Mouse (Mus musculus) spleen, adult 2 months (tissue): ENCODE measurements around the gene Dcpp1. TPM values are rescaled to one million over a fixed set of nuclear protein-coding genes. Genes with fewer than 3 reads are reported as not detected.
"Not testable (repeated sequence)": the region's sequence is repeated elsewhere in the genome, so short reads cannot be mapped to it uniquely, and the experiment has no call there.

ENCODE experiments used
- DNase-seq, 2 experiments: peaks; one replicate each; pipeline versions ENCODE4 v3.0.0 to v3.0.0-alpha.2; 2012 to 2021; ENCODE audit warnings: low spot score in 2 of 2, low read depth in 1 of 2
- H3K27ac ChIP-seq: fragments of 200-500 bp; 2 replicates; pipeline ENCODE4 v1.5.1; 2012; ENCODE audit warnings: low read length, inconsistent platforms; ENCODE audit not compliant: insufficient read depth
- H3K27me3 ChIP-seq: fragments of 200-500 bp; 2 replicates; pipeline ENCODE4 v1.6.1; 2012; ENCODE audit warnings: mild to moderate bottlenecking, moderate library complexity, low read length, inconsistent platforms; ENCODE audit not compliant: control insufficient read depth, insufficient read depth
- H3K36me3 ChIP-seq: fragments of 200-500 bp; 2 replicates; pipeline ENCODE4 v1.6.1; 2012; ENCODE audit warnings: mild to moderate bottlenecking, low read length, inconsistent platforms; ENCODE audit not compliant: control insufficient read depth, insufficient read depth
- H3K4me1 ChIP-seq: fragments of 200-500 bp; 2 replicates; pipeline ENCODE4 v1.6.1; 2011; ENCODE audit warnings: inconsistent platforms; ENCODE audit not compliant: control insufficient read depth, insufficient read depth, insufficient read length
- H3K4me3 ChIP-seq: fragments of 200-500 bp; 2 replicates; pipeline ENCODE4 v1.5.1; 2011; ENCODE audit warnings: mild to moderate bottlenecking, inconsistent platforms; ENCODE audit not compliant: insufficient read depth, insufficient read length; ENCODE audit errors: extremely low read depth
- CTCF ChIP-seq: fragments of 200-500 bp; IDR thresholded peaks from 2 replicates; pipeline ENCODE4 v1.5.1; 2011; ENCODE audit warnings: mild to moderate bottlenecking, inconsistent platforms; ENCODE audit not compliant: insufficient read depth, insufficient read length, insufficient replicate concordance; ENCODE audit errors: extremely low read depth
- POLR2A ChIP-seq: fragments of 200-500 bp; IDR thresholded peaks from 2 replicates; pipeline ENCODE4 v1.6.1; 2011; ENCODE audit warnings: low read depth, low read length, inconsistent platforms
- WGBS: fragments of 180-500 bp; shearing (Covaris S2); methylation state at CpG from one replicate; pipeline ENCODE4 v1.1.7; 2018; 5-methylcytosine and 5-hydroxymethylcytosine counted together
- polyA plus RNA-seq: library from polyadenylated mRNA; depleted of rRNA; stranded (reverse); fragments of >200 nt; gene quantifications from 2 replicates; pipeline ENCODE4 v1.2.3, GENCODE M21; 2012; rRNA removed

The Dcpp1 gene
- polyA plus RNA-seq: not detected in 2 replicates

DNA sequence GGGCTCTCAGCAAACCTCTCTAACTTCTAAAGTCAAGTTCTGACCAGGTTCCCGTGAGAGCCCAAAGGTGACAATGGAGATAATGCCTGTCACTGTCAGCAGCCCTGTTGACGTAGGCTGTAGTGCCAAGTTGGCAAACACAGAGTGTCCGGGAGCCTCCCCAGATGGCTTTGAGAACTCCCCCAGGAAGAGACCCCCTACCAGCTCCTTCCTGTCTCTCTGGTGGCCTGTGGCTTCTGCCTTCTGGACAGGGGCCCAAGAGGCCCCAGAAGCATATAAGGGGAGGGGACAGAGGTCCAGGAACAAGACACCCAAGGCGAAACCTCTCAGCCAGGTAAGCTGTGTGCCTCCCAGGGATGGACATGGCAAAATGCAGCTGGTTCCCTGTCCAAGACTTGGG lies at the start of gene Dcpp1, which contains the start of gene Dcpp2:
Gene Dcpp1, plus strand, starts transcription at position 301 of the 400 bp plus-strand sequence.
Gene Dcpp2, plus strand, starts transcription at position 305 of the 400 bp plus-strand sequence.
- 73% methylated on average over 4 of the region's 4 CpGs for WGBS
- not testable (repeated sequence) for H3K27ac ChIP-seq, H3K4me3 ChIP-seq

GRCm38 (mm10) chr17:23831201-23831600 lies 49.5 kb upstream of the Dcpp1 start:
- H3K4me1 ChIP-seq: no peaks in the 10 kb centered on the region; the same call in 1 of the 2 replicates
- no peak for DNase-seq
- TF ChIP-seq POLR2A (no peak), CTCF (no peak)
- peaks cover 3% of the 10 kb centered on the region for H3K36me3 ChIP-seq
- H3K27me3 ChIP-seq: no peaks in the 10 kb centered on the region
- WGBS: 89% methylated on average over 1 of the region's 1 CpGs
- H3K27ac ChIP-seq: no peak overlapping the region
- H3K4me3 ChIP-seq: no peak overlapping the region

More for the DNA sequence above, at the start of gene Dcpp1, which contains the start of gene Dcpp2:
- H3K36me3 ChIP-seq, DNase-seq, H3K4me1 ChIP-seq, H3K27me3 ChIP-seq: not testable (repeated sequence)

GRCm38 (mm10) chr17:23836006-23836575 lies 44.6 kb upstream of the Dcpp1 start, which contains the start of gene Prss33:
Gene Prss33, minus strand, starts transcription at chr17:23836056.
- H3K36me3 ChIP-seq: no peaks in the 10 kb centered on the region
- WGBS: 93% methylated on average over 8 of the region's 8 CpGs
- H3K4me3 ChIP-seq: no peak within 1 kb of the TSS
- no peaks in the 10 kb centered on the region for H3K27me3 ChIP-seq
- H3K27ac ChIP-seq: no peak within 1 kb of the TSS
- no peaks in the 10 kb centered on the region for H3K4me1 ChIP-seq
- DNase-seq: no peak
- TF ChIP-seq POLR2A (no peak), CTCF (no peak)

- Histone ChIP-seq H3K27me3 (0 out of 2 replicates have a peak, but pooled peaks cover 2% of the 10 kb centered on the region), H3K4me3 (no peak overlapping the region), H3K36me3 (no peaks in the 10 kb centered on the region), H3K4me1 (no peaks in the 10 kb centered on the region), H3K27ac (no peak overlapping the region)
- DNase-seq: peak; percentile 50 to 64
- WGBS: 30% methylated on average over 4 of the region's 4 CpGs
- TF ChIP-seq POLR2A: no peak
- 0 out of 2 replicates have a peak, but pooled peaks have one; percentile 11 for TF ChIP-seq CTCF
These were observed 39.5 kb upstream of the Dcpp1 start for GRCm38 (mm10) chr17:23841145-23841544.

GRCm38 (mm10) chr17:23843141-23843811 lies 37.4 kb upstream of the Dcpp1 start:
- Histone ChIP-seq H3K27ac (no peak overlapping the region), H3K4me1 (no peaks in the 10 kb centered on the region), H3K27me3 (0 out of 2 replicates have a peak, but pooled peaks cover 2% of the 10 kb centered on the region), H3K4me3 (no peak overlapping the region), H3K36me3 (no peaks in the 10 kb centered on the region)
- 86% methylated on average over 23 of the region's 23 CpGs for WGBS
- DNase-seq: no peak
- TF ChIP-seq CTCF (no peak), POLR2A (no peak)

DNA sequence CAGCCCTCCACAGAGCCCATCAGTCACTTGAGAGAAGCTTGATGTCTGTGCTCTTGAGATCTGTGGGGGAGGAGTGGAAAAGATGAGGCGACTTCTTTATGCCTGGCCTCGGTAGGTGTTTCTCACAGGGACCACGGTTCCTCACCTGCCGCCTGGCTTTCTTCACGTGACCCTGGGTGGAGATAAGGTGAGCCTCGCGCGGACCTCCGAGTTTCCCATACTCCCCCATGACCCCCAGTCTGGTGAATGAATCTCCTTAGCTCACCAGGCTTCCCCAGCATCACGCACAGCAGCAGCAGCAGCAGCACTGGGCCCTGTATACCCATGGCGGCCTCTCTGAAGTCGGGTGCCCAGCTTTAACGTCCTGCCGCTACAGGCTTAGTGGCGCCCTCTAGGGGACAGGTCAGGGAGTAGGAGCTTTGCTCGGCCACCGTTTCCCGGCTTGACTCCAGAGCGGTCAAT lies 36.8 kb upstream of the Dcpp1 start, which contains the start of the genes Prss32 and Prss41:
Gene Prss32, plus strand, starts transcription at position 44 of the 462 bp plus-strand sequence.
Gene Prss41, minus strand, starts transcription at position 361 of the 462 bp plus-strand sequence.
- Histone ChIP-seq H3K36me3 (no peaks in the 10 kb centered on the region), H3K27me3 (0 out of 2 replicates have a peak, but pooled peaks cover 2% of the 10 kb centered on the region), H3K4me3 (no peak within 1 kb of the TSS), H3K4me1 (no peaks in the 10 kb centered on the region), H3K27ac (no peak within 1 kb of the TSS)
- WGBS: 32% methylated on average over 19 of the region's 19 CpGs
- DNase-seq: peak in 1 of 2 experiments; percentile 61
- TF ChIP-seq POLR2A: no peak
- TF ChIP-seq CTCF: peak; percentile 78; the same call in 1 of the 2 replicates
